Mouse (Mus musculus): ENCODE results near the gene Dera. TPM values are rescaled to one million over a fixed set of nuclear protein-coding genes. Genes with fewer than 3 reads are reported as not detected.

Gene Dera
- total and polyA plus RNA-seq, 3 experiments = 47.6 to 69.4 (median 51.2) TPM

GRCm38 (mm10) chr6:137885644-137886043 lies 131.3 kb downstream of the Dera start:
- Histone ChIP-seq H3K36me3 (replicated peaks) (no peaks in the 10 kb centered on the region), H3K27me3 (ENCODE audit: insufficient read depth, low read length) (no peaks in the 10 kb centered on the region), H3K4me1 (ENCODE audit: insufficient read depth, low read depth, low read length) (no peaks in the 10 kb centered on the region), H3K9me3 (replicated peaks) (peaks cover 7% of the 10 kb centered on the region; the same call in 1 of the 2 replicates), H3K4me3 (ENCODE audit: low read depth, low read length) (no peak overlapping the region)
- ATAC-seq (ENCODE audit: extremely low read depth, insufficient number of reproducible peaks, low FRiP score, poor library complexity, severe bottlenecking) (no peak), DNase-seq (ENCODE audit: low spot score) (no peak)
- no peak for TF ChIP-seq GATA1 (IDR thresholded peaks at IDR 0.05; ENCODE audit: borderline replicate concordance, low read length)

GRCm38 (mm10) chr6:137886210-137886979 lies 132.0 kb downstream of the Dera start:
- TF ChIP-seq CTCF (IDR thresholded peaks at IDR 0.05; ENCODE audit: low read depth, low read length) = no peak
- TF ChIP-seq GATA1 (IDR thresholded peaks at IDR 0.05; ENCODE audit: borderline replicate concordance, low read length) = no peak
- TF ChIP-seq GATA2 (IDR thresholded peaks at IDR 0.05; ENCODE audit: borderline replicate concordance, low read depth, low read length) = no peak
- TF ChIP-seq TAL1 (conservative IDR thresholded peaks at IDR 0.05; ENCODE audit: low read depth, low read length) = no peak
- no peak for TF ChIP-seq POLR2AphosphoS5 (IDR thresholded peaks at IDR 0.05; ENCODE audit: insufficient replicate concordance, low read depth, low read length)
- Histone ChIP-seq H3K9me3 (replicated peaks) (peaks cover 7% of the 10 kb centered on the region; the same call in 1 of the 2 replicates), H3K4me3 (ENCODE audit: low read depth, low read length) (no peak overlapping the region), H3K4me1 (ENCODE audit: insufficient read depth, low read depth, low read length) (no peaks in the 10 kb centered on the region), H3K36me3 (replicated peaks) (no peaks in the 10 kb centered on the region), H3K27me3 (ENCODE audit: insufficient read depth, low read length) (no peaks in the 10 kb centered on the region)
- ATAC-seq (ENCODE audit: extremely low read depth, insufficient number of reproducible peaks, low FRiP score, poor library complexity, severe bottlenecking) (no peak), DNase-seq (ENCODE audit: low spot score) (no peak)

- DNase-seq (ENCODE audit: low spot score) = no peak
These were observed 132.9 kb downstream of the Dera start for GRCm38 (mm10) chr6:137887258-137887657.

GRCm38 (mm10) chr6:137897671-137898070 lies 143.3 kb downstream of the Dera start:
- no peaks in the 10 kb centered on the region for H3K27me3 ChIP-seq (ENCODE audit: insufficient read depth, low read length)
- H3K9me3 ChIP-seq (replicated peaks) = no peaks in the 10 kb centered on the region; the same call in 1 of the 2 replicates
- H3K4me3 ChIP-seq (ENCODE audit: low read depth, low read length) = no peak overlapping the region
- H3K4me1 ChIP-seq (ENCODE audit: insufficient read depth, low read depth, low read length) = no peaks in the 10 kb centered on the region
- DNase-seq (ENCODE audit: low spot score) (no peak), ATAC-seq (ENCODE audit: extremely low read depth, insufficient number of reproducible peaks, low FRiP score, poor library complexity, severe bottlenecking) (no peak)
- H3K36me3 ChIP-seq (replicated peaks) = no peaks in the 10 kb centered on the region
- TF ChIP-seq TAL1 (conservative IDR thresholded peaks at IDR 0.05; ENCODE audit: low read depth, low read length) (no peak), GATA2 (IDR thresholded peaks at IDR 0.05; ENCODE audit: borderline replicate concordance, low read depth, low read length) (no peak), POLR2AphosphoS5 (IDR thresholded peaks at IDR 0.05; ENCODE audit: insufficient replicate concordance, low read depth, low read length) (no peak), GATA1 (IDR thresholded peaks at IDR 0.05; ENCODE audit: borderline replicate concordance, low read length) (no peak), CTCF (IDR thresholded peaks at IDR 0.05; ENCODE audit: low read depth, low read length) (no peak)

More at GRCm38 (mm10) chr6:137887258-137887657, 132.9 kb downstream of the Dera start:
- H3K9me3 ChIP-seq (replicated peaks) = peaks cover 7% of the 10 kb centered on the region; the same call in 1 of the 2 replicates
- TF ChIP-seq GATA1 (IDR thresholded peaks at IDR 0.05; ENCODE audit: borderline replicate concordance, low read length) (no peak), GATA2 (IDR thresholded peaks at IDR 0.05; ENCODE audit: borderline replicate concordance, low read depth, low read length) (no peak), TAL1 (conservative IDR thresholded peaks at IDR 0.05; ENCODE audit: low read depth, low read length) (no peak), POLR2AphosphoS5 (IDR thresholded peaks at IDR 0.05; ENCODE audit: insufficient replicate concordance, low read depth, low read length) (no peak), CTCF (IDR thresholded peaks at IDR 0.05; ENCODE audit: low read depth, low read length) (no peak)
- ATAC-seq (ENCODE audit: extremely low read depth, insufficient number of reproducible peaks, low FRiP score, poor library complexity, severe bottlenecking) = no peak
- no peaks in the 10 kb centered on the region for H3K27me3 ChIP-seq (ENCODE audit: insufficient read depth, low read length)
- no peak overlapping the region for H3K4me3 ChIP-seq (ENCODE audit: low read depth, low read length)
- H3K36me3 ChIP-seq (replicated peaks) = no peaks in the 10 kb centered on the region
- no peaks in the 10 kb centered on the region for H3K4me1 ChIP-seq (ENCODE audit: insufficient read depth, low read depth, low read length)

- ATAC-seq (ENCODE audit: extremely low read depth, insufficient number of reproducible peaks, low FRiP score, poor library complexity, severe bottlenecking) = no peak
- Histone ChIP-seq H3K27me3 (ENCODE audit: insufficient read depth, low read length) (no peaks in the 10 kb centered on the region), H3K4me3 (ENCODE audit: low read depth, low read length) (no peak overlapping the region), H3K36me3 (replicated peaks) (no peaks in the 10 kb centered on the region), H3K4me1 (ENCODE audit: insufficient read depth, low read depth, low read length) (no peaks in the 10 kb centered on the region), H3K9me3 (replicated peaks) (peaks cover 9% of the 10 kb centered on the region)
- DNase-seq (ENCODE audit: low spot score) = no peak
- TF ChIP-seq GATA2 (IDR thresholded peaks at IDR 0.05; ENCODE audit: borderline replicate concordance, low read depth, low read length) (no peak), POLR2AphosphoS5 (IDR thresholded peaks at IDR 0.05; ENCODE audit: insufficient replicate concordance, low read depth, low read length) (no peak), GATA1 (IDR thresholded peaks at IDR 0.05; ENCODE audit: borderline replicate concordance, low read length) (no peak), TAL1 (conservative IDR thresholded peaks at IDR 0.05; ENCODE audit: low read depth, low read length) (no peak), CTCF (IDR thresholded peaks at IDR 0.05; ENCODE audit: low read depth, low read length) (no peak)
These were observed 146.9 kb downstream of the Dera start for GRCm38 (mm10) chr6:137901255-137901654.

Other genes starting within 250 kb of the Dera start
- gene Eps8, start 99.7 kb upstream of the Dera start, total RNA-seq (2014; fragmentation: Nextera tagmentation) = not detected in 2 replicates
- 0.12 and 0.33 TPM in 2 replicates for gene Eps8, start 99.7 kb upstream of the Dera start, total RNA-seq (2017)
- not detected in 2 replicates for gene Eps8, start 99.7 kb upstream of the Dera start, polyA plus RNA-seq (2012)
- 151 and 153 TPM in 2 replicates for gene Strap, start 19.5 kb upstream of the Dera start, total RNA-seq (2014; fragmentation: Nextera tagmentation)
- 97.6 and 117 TPM in 2 replicates for gene Strap, start 19.5 kb upstream of the Dera start, total RNA-seq (2017)
- 26.2 and 38.1 TPM in 2 replicates for gene Strap, start 19.5 kb upstream of the Dera start, polyA plus RNA-seq (2012)